Mouse (Mus musculus) hindbrain, postnatal 0 days (tissue): ENCODE measurements at regions not wholly inside any gene's neighbourhood (a gene's known extent, or its start where the extent isn't known, plus 50 kb on each side); places are given as distances from the start of the nearest gene placed in this dataset.
A peak's percentile ranks its signal among the peaks of the same experiment; 100 is the strongest.

Source experiments
- ATAC-seq: fragments of 200-750 bp; cut with Nextera tagmentation; 2 replicates; pipeline ENCODE4 v1.8.0; 2017; ENCODE audit warnings: mild to moderate bottlenecking, moderate TSS enrichment, moderate library complexity
- DNase-seq: peaks from one replicate; pipeline ENCODE4 v3.0.0-alpha.2; 2015; ENCODE audit warnings: low spot score
- H3K27ac ChIP-seq: fragments of 300-500 bp; sonication (generic); 2 replicates; pipeline ENCODE4 v1.5.1; 2014; ENCODE audit warnings: mild to moderate bottlenecking
- H3K27me3 ChIP-seq: fragments of 300-500 bp; sonication (generic); 2 replicates; pipeline ENCODE4 v1.6.1; 2014; ENCODE audit warnings: low read length, mixed read lengths; ENCODE audit not compliant: insufficient read depth
- H3K36me3 ChIP-seq: fragments of 300-500 bp; sonication (generic); 2 replicates; pipeline ENCODE4 v1.6.1; 2014; ENCODE audit warnings: low read length, mixed read lengths; ENCODE audit not compliant: insufficient read depth
- H3K4me1 ChIP-seq: fragments of 300-500 bp; sonication (generic); 2 replicates; pipeline ENCODE4 v1.6.1; 2014; ENCODE audit warnings: antibody characterized with exemption, low read length, mixed read lengths; ENCODE audit not compliant: insufficient read depth
- H3K4me2 ChIP-seq: fragments of 300-500 bp; sonication (generic); 2 replicates; pipeline ENCODE4 v1.6.1; 2014; ENCODE audit warnings: low read depth, mild to moderate bottlenecking, low read length, moderate library complexity, mixed read lengths
- H3K4me3 ChIP-seq: fragments of 300-500 bp; sonication (generic); 2 replicates; pipeline ENCODE4 v1.5.1; 2014; ENCODE audit warnings: low read length
- H3K9ac ChIP-seq: fragments of 300-500 bp; sonication (generic); replicated peaks from 2 replicates; pipeline ENCODE4 v1.6.1; 2014; ENCODE audit warnings: mild to moderate bottlenecking, low read length, moderate library complexity, mixed read lengths
- H3K9me3 ChIP-seq: fragments of 300-500 bp; sonication (generic); 2 replicates; pipeline ENCODE4 v1.6.1; 2016; ENCODE audit warnings: low read length, mixed read lengths
- CTCF ChIP-seq: IDR thresholded peaks from 2 replicates; pipeline ENCODE4 v1.5.1; 2016; ENCODE audit warnings: antibody characterized with exemption, control low read depth, low read depth
- WGBS: fragments of 180-500 bp; shearing (Covaris S2); extraction: QIAGEN DNeasy Blood & Tissue Kit; methylation state at CpG from one replicate; pipeline ENCODE4 v1.1.7; 2014; 5-methylcytosine and 5-hydroxymethylcytosine counted together

DNA sequence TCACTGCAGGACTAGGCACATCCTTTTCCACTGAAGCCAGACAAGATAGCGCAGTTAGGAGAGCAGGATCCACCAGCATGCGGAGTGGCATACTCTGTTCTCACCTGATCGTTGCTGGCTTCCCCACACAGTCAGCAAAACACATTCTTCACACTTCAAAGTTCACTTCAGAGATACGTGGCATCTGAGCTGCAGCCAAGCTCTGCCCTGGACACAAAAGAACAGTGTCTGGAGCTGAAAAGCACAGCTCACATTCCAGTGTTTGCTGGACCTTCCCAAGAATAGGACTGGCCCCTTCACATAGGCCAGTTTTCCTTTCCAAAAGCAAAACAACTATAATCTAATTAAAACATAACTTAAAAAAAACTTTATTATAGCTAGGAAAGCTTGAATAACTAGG lies 264.7 kb upstream of the Spred2 start:
- no peak for TF ChIP-seq CTCF
- H3K27me3 ChIP-seq, result no peaks in the 10 kb centered on the region
- no peaks in the 10 kb centered on the region for H3K36me3 ChIP-seq
- no peak overlapping the region for H3K4me2 ChIP-seq
- H3K27ac ChIP-seq, result no peak overlapping the region
- H3K4me3 ChIP-seq, result no peak overlapping the region
- no peaks in the 10 kb centered on the region for H3K4me1 ChIP-seq
- ATAC-seq (no peak), DNase-seq (no peak)
- H3K9me3 ChIP-seq, result no peaks in the 10 kb centered on the region
- no peak overlapping the region for H3K9ac ChIP-seq
- 60% methylated on average over 4 of the region's 4 CpGs for WGBS

- 90% methylated on average over 4 of the region's 4 CpGs for WGBS
These were observed 257.4 kb upstream of the Spred2 start for GRCm38 (mm10) chr11:19666732-19667131.

GRCm38 (mm10) chr11:19670853-19671530 lies 253.2 kb upstream of the Spred2 start:
- peak; percentile 70 for TF ChIP-seq CTCF
- Histone ChIP-seq H3K27ac (no peak overlapping the region), H3K9me3 (no peaks in the 10 kb centered on the region), H3K4me3 (no peak overlapping the region), H3K4me2 (no peak overlapping the region), H3K4me1 (no peaks in the 10 kb centered on the region), H3K9ac (no peak overlapping the region), H3K36me3 (no peaks in the 10 kb centered on the region), H3K27me3 (no peaks in the 10 kb centered on the region)
- WGBS, result 29% methylated on average over 13 of the region's 13 CpGs
- DNase-seq (peak; percentile 76), ATAC-seq (peak; percentile 73)

More at GRCm38 (mm10) chr11:19666732-19667131, 257.4 kb upstream of the Spred2 start:
- H3K27me3 ChIP-seq, result no peaks in the 10 kb centered on the region
- no peaks in the 10 kb centered on the region for H3K36me3 ChIP-seq
- no peak overlapping the region for H3K9ac ChIP-seq
- no peak for DNase-seq
- no peaks in the 10 kb centered on the region for H3K9me3 ChIP-seq
- no peaks in the 10 kb centered on the region for H3K4me1 ChIP-seq
- ATAC-seq, result no peak
- no peak overlapping the region for H3K27ac ChIP-seq
- H3K4me3 ChIP-seq, result no peak overlapping the region
- TF ChIP-seq CTCF, result no peak
- no peak overlapping the region for H3K4me2 ChIP-seq

DNA sequence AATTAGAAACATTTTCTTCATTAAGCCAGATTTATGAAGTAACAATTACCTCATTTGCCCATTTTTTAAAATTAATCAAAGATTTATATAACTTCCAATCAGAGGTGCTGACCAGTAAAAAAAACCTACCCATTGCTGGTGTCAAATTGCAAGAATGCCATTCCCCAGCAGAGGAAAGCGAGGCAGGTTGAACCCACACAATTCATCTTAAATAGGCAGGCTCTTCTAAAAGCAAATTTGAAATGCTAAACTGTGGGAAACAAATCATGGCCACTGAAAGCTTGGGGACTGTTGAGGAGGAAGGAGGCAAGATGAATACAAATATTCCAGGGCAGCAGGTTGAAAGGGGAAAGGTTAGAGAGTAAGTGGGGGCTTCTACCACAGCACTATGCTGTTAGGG lies 251.2 kb upstream of the Spred2 start:
- no peaks in the 10 kb centered on the region for H3K4me1 ChIP-seq
- no peak for TF ChIP-seq CTCF
- H3K27me3 ChIP-seq, result no peaks in the 10 kb centered on the region
- 60% methylated on average over 1 of the region's 1 CpGs for WGBS
- H3K9me3 ChIP-seq, result no peaks in the 10 kb centered on the region
- H3K27ac ChIP-seq, result no peak overlapping the region
- H3K9ac ChIP-seq, result no peak overlapping the region
- no peak for DNase-seq
- H3K4me2 ChIP-seq, result no peak overlapping the region
- no peak overlapping the region for H3K4me3 ChIP-seq
- H3K36me3 ChIP-seq, result no peaks in the 10 kb centered on the region
- ATAC-seq, result no peak

GRCm38 (mm10) chr11:19676514-19676913 lies 247.7 kb upstream of the Spred2 start:
- no peak overlapping the region for H3K4me2 ChIP-seq
- H3K36me3 ChIP-seq, result no peaks in the 10 kb centered on the region
- H3K27me3 ChIP-seq, result no peaks in the 10 kb centered on the region
- H3K4me1 ChIP-seq, result no peaks in the 10 kb centered on the region
- H3K4me3 ChIP-seq, result no peak overlapping the region
- H3K9me3 ChIP-seq, result no peaks in the 10 kb centered on the region
- DNase-seq, result no peak
- 82% methylated on average over 1 of the region's 1 CpGs for WGBS
- ATAC-seq, result no peak
- H3K27ac ChIP-seq, result no peak overlapping the region
- no peak overlapping the region for H3K9ac ChIP-seq
- no peak for TF ChIP-seq CTCF

GRCm38 (mm10) chr11:19679041-19679440 lies 245.1 kb upstream of the Spred2 start:
- Histone ChIP-seq H3K9ac (no peak overlapping the region), H3K27me3 (no peaks in the 10 kb centered on the region), H3K4me2 (no peak overlapping the region), H3K36me3 (no peaks in the 10 kb centered on the region), H3K4me1 (no peaks in the 10 kb centered on the region), H3K9me3 (no peaks in the 10 kb centered on the region), H3K27ac (no peak overlapping the region), H3K4me3 (no peak overlapping the region)
- 41% methylated on average over 2 of the region's 2 CpGs for WGBS
- no peak for ATAC-seq
- no peak for DNase-seq
- no peak for TF ChIP-seq CTCF

DNA sequence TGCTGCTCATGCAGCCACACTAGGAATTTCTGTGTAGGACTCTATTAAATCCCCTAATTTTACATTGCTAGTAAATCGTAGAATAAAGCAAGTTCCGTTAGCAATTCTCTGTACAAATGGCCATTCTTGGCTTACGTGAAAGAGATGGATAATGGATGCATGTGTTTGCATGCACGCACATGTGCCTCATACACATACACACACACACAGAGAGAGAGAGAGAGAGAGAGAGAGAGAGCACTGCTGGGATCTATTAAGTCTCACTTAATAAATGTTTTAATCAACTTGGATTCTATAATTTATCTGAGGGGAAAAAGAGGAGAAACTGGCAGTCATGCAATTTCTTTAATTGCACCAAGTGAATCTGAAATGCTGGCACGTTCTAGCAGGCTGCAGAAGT lies 244.5 kb upstream of the Spred2 start:
- ATAC-seq (no peak), DNase-seq (no peak)
- Histone ChIP-seq H3K36me3 (no peaks in the 10 kb centered on the region), H3K27me3 (no peaks in the 10 kb centered on the region), H3K4me1 (no peaks in the 10 kb centered on the region), H3K4me3 (no peak overlapping the region), H3K4me2 (no peak overlapping the region), H3K9me3 (no peaks in the 10 kb centered on the region), H3K27ac (no peak overlapping the region), H3K9ac (no peak overlapping the region)
- 62% methylated on average over 5 of the region's 5 CpGs for WGBS
- TF ChIP-seq CTCF, result no peak
